7 mouse cellular contexts compared by ENCODE assay signal in the genomic region with DNA sequence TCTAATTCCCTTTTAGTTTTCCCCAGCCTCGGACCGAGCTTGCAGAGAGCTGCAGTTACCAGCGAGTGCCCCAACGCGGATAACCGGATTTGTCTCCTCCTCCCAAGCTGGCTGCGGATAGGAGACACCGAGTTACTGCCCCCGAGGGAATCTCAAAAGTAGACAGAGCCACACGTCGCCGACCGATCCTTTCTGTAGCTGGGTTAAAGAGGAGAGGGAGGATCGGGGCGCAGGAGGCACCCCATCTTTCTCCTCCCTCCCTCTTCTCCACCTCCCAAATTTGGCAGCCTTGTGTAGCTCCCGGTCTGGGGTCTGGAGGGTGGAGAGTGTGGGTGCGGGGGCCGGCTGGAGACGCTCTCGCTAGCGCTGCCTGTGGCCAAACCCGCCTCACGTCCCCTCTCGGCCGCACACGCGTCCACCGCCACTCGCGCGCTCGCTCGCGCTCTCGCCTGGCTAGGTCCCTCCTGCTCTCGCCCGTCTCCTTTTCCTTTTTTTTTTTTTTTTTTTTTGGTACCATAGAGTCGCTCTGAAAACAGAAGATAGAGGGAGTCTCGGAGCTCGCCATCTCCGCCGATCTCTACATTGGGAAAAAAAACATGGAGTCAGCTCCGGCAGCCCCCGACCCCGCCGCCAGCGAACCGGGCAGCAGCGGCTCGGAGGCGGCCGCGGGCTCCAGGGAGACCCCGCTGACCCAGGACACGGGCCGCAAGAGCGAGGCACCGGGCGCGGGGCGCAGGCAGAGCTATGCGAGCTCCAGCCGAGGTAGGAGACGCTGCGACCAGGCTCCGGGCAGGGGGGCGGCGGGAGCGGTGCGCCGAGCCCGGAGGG. TPM values are rescaled to one million over a fixed set of nuclear protein-coding genes. Genes with fewer than 3 reads are reported as not detected.
DNase-seq lines count a peak whose midpoint lies in the region; ATAC-seq and TF ChIP-seq lines count a peak whose summit lies in the region.

A gene (plus strand): TSS at position 576 of the 828 bp plus-strand sequence.

- DNase-seq in adrenal gland, postnatal 25 days, result peak; percentile 74
- peak; percentile 88 for DNase-seq in embryo, embryonic 11 days
- peak; percentile 70 for DNase-seq in gastrocnemius, postnatal 25 days
- DNase-seq in left cerebral cortex, postnatal 10 days (ENCODE audit: extremely low spot score in 1 of 2, low spot score in 2 of 2), result peak; percentile 58 to 87
- DNase-seq in mesoderm, embryonic 11.5 days (ENCODE audit: low read depth, low spot score), result peak; percentile 87

- no peaks in the 10 kb centered on the region for H3K36me3 ChIP-seq in small intestine, adult 2 months (ENCODE audit: control insufficient read depth, insufficient read depth, low read length)

- H3K27me3 ChIP-seq in small intestine, adult 2 months (ENCODE audit: control insufficient read depth, insufficient read depth, low read length), result peaks cover 14% of the 10 kb centered on the region; the same call in 1 of the 2 replicates

- under 1% methylated on average over 72 of the region's 72 CpGs for WGBS in small intestine, adult 2 months

- H3K4me3 ChIP-seq in small intestine, adult 2 months (ENCODE audit: low read depth, low read length), result peak within 1 kb of the TSS; percentile 78

- ATAC-seq in inflammation-experienced regulatory T-cells, adult 6 months, result no peak

- no peak for TF ChIP-seq POLR2A in small intestine, adult 2 months (IDR thresholded peaks at IDR 0.05; ENCODE audit: low read depth, low read length)

- H3K4me1 ChIP-seq in small intestine, adult 2 months (ENCODE audit: control insufficient read depth, insufficient read depth, insufficient read length, low read length), result no peaks in the 10 kb centered on the region; the same call in 1 of the 2 replicates

- no peak for TF ChIP-seq CTCF in small intestine, adult 2 months (IDR thresholded peaks at IDR 0.05; ENCODE audit: extremely low read depth, insufficient read length, insufficient replicate concordance, low read depth, low read length)

- intact Hi-C loops in left cerebral cortex, postnatal 10 days (cut with DNase I), result loop anchor here (10.0 kb wide), 1 partner anchor 639 kb away; no protein-coding TSS in a partner anchor

- no peak within 1 kb of the TSS; the same call in 1 of the 2 replicates for H3K27ac ChIP-seq in small intestine, adult 2 months (ENCODE audit: insufficient read depth, low read depth, low read length)

RNA-seq across cellular contexts. Expression of the gene that starts here (rescaled TPM):
- total RNA-seq in adrenal gland, postnatal 25 days (2021), result 90.7 and 114 TPM in 2 replicates
- total RNA-seq in gastrocnemius, postnatal 25 days (2021), result 10 to 100 TPM; 54.8 to 56.1 TPM
- polyA plus RNA-seq in inflammation-experienced regulatory T-cells, adult 6 months (2017; shearing (Covaris generic)), result 10 to 100 TPM; 38.3 to 98.2 (median 52.9) TPM
- total RNA-seq in left cerebral cortex, postnatal 10 days (2021), result 10 to 100 TPM; 41.2 to 44.1 TPM
- polyA plus RNA-seq in small intestine, adult 2 months (2012; rRNA removed), result 3.9 and 4.5 TPM in 2 replicates
